Mouse (Mus musculus): ENCODE measurements at regions not wholly inside any gene's neighbourhood (a gene's known extent, or its start where the extent isn't known, plus 50 kb on each side); places are given as distances from the start of the nearest gene placed in this dataset.

DNA sequence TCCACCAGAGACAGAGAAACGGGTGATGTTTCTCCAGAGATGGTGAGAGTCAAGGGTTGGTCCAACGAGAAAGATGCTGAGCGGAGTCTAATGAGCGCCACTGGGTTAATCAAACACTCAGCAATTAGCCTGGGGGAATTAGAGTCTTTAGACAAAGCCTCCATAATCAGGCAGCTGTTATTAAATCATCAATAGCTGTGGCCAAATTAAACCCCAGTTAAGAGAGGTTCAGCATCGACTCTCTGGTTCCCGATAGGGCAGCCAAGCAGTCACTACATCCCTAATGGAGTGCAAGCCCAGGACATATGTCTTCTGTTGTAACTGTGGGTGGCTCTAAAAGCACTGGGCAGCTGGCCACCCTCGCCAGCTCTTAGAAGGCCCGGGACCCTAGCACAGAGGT lies 216.9 kb downstream of the Cryba4 start:
- DNase-seq: no peak

DNA sequence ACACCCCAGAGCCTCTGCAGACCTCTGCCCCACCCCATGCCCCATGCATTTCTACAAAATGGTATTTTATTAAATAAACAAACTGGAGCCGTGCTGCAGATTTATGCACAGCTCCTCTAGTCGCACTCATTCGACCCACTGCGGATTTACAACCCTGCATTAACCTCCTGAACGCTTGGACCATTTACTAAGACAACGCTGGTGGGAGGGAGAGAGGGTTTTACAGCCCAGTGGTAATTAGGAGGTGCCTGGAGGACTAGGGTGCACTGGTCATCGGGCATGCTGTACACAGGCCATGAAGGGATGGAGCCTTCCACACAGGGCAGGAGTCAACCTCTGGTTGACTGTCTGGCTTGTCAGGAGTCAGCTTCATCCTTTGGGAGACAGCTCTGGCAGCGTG lies 215.2 kb downstream of the Cryba4 start:
- no peak for DNase-seq

DNA sequence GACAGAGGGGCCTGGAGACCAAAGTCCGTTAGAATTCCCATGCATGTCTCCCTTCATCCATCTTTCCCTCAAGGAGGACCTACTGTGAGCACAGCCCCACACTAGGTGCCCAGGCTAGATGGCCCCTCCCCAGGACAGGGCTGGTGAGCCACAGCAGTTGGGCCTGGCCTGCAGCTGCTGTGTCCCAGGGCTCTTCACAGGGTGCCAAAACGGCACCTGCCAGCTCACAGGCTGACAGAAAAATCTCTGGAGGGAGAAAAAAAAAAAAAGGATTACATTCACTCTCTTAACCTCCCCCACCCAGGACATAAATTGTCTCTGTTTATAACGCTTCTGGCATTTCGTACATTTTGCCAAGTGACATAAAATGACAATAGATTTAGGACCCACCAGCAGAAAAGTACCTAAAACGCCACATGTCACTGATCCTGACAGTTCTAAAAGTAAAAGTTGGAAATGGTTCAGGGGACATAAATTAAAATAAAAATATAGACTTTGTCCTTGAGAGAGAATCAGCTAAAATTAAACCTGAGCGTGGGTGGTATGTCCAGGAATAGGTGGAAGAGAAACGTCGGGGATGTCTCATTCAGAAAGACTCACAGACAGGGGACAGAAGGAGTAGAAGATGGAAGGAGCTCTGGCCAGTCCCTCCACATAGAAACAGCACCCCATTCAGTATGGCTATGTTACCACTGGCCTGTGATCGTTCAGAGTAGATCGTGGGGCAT lies 212.5 kb downstream of the Cryba4 start:
- no peak for DNase-seq

DNA sequence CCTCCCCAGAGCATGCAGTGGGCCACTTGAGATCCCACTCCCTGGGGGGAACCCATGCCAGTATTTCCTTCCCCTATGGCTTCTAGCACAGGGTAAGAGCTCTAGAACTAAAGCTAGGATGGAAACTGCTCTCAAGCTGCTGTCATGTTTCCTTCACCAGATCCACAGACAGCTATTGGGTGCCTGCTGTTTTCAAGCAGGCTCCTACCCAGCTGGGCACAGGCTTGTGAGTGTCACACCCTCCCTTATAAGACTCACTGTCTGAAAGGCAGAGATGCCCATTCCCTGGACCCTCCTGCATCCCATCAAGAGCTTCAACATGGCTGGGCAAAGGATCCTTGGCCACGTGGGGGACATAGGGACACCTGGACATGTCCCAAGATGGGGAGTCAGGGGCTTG lies 211.6 kb downstream of the Cryba4 start:
- no peak for DNase-seq

DNA sequence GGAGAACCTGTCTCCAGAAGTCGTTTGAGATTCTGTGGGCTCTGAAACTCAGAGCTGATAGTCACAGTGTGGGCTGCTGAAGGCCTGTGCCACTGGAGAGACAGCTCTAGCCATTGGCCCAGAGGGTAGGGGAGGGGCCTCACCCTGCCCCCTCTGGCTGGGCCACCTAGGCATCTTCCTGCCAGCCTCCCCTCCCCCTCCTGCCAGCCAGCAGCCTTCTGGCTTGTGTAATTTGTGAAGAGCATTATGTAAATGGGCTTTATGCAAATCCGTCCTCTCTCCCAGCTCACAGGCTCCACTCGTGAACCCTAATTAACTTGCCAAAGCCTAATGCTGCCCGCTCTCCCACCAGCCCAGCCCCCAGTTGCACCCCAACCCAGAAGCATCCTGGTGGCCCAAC lies 211.0 kb downstream of the Cryba4 start:
- DNase-seq: peak; percentile 33

DNA sequence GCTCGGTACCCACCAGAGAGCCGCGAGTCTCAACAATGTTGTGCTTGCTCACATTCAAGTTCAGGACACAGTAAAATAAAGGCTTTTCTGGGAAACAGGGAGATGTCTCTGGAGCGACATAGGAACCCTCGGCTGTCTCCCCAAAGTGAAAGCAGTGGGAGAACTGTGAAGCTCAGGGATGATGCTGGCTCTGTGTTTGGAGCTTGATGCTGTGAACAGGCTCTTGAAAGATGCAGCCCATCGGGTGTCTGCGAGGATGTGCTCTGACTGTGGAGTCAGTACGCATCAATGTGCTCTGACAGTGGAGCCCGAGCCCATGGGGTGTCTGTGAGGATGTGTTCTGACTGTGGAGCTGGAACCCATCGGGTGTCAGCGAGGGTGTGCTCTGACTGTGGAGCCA lies 210.1 kb downstream of the Cryba4 start:
- DNase-seq: no peak

DNA sequence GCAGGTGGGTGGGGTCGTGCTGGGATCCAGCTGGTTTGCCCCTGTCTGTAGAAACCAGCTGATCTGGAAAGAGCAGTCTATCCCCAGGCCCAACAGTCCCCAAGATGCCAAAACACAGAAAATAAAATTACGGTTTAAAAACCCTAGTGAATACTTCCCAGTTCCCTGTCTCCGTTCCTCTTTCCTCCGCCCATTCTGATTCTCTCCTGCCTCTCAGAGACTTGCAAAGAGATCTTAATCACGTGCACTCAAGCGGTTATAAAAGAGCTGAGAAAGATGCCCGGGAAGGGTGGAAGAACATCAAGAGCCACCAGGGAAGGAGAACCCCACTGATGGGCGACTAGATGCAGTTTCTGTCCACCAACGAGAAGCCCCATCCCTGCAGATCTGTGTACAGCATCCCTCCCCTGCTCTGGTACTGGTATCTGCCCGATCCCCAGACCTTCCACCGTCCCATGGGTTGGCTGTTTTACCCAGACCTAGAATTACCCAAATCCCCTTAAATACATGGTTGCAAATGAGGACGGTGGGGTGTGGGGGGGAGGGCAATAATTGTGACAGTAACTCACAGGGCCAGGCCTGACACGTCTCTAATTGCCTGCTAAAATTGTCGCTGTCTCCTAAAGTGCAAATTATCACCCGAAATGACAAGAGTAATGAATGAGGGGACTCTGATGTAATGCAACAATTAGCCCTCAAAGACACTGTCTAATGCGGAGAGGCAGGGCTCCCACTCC lies 202.1 kb downstream of the Cryba4 start:
- DNase-seq: peak; percentile 23

DNA sequence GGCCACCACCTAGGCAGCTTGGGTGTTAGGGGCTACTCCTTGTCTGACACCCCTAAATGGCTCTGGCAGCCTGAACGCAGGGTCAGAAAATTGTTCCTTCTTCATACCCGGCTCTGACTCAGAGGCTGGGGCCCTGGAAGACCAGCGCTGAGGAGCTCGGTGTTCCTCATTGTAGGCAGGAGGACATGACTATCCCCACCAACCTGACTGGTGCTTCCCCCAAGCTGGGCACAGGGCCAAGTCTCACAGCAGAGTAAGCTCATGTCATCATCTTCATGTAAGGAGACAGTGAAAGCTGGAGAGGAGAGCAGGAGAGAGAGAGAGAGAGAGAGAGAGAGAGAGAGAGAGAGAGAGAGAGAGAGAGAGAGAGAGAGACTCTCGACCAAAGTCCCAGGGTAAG lies 201.4 kb downstream of the Cryba4 start:
- no peak for DNase-seq

DNA sequence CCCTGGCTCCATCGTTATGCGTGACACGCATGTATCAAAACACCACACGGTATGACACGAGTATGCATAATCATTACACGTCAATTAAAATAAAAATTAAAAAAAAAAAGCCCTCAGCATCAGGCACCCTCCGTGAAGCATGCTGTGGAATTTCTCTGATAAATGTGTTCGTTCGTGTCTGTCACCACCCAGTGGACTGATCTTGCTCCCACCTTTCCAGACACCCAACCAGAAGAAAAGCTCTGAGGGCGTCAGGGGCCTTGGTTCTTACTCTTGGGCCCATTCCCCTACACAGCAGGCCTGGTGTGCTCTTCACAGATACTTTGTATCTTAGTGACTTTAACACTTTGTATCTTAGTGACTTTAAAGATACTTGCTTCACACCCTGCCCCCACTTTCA lies 200.5 kb downstream of the Cryba4 start:
- no peak for DNase-seq

DNA sequence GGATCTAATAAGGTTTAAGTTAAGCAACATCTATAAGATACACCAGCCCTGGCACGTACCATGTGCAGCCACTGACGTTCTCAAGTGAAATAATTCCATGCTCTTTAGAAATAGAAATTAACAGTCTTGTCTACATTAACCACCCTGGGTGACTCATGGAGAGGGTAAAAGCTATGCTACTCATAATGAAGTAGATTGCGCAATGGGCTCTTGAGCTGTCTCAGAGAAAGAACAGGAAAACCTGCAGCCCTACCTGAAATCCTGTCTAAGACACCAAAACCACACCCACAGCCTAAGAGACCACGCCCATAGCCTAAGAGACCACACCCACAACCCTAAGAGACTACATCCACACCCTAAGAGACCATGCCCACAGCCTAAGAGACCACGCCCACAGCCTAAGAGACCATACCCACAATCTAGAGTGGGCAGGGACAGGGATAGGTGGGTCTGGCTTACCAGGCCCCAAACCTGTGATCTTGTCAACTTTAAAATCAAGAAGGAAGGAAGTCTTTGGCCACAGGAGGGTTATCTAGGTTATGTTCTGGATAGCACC lies 198.6 kb downstream of the Cryba4 start:
- DNase-seq: no peak

DNA sequence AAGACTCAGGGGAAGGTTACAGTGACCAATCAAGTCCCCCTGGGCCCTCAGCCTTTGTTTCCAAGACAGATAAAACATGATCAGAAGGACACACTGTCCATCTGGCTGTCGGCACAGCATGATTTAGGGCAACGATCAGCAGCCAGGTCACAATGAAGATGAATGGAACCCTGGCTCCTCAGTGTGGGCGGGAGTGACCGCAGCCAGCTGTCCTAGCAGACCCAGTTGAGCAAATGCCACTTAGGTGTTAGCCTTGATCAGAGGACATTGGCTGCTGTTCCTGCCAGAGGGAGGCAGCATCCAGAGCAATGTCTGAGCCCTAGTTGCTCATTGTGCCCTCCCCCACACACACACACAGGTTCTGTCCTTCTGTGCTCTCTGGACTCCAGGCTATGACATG lies 197.3 kb downstream of the Cryba4 start:
- DNase-seq: no peak

DNA sequence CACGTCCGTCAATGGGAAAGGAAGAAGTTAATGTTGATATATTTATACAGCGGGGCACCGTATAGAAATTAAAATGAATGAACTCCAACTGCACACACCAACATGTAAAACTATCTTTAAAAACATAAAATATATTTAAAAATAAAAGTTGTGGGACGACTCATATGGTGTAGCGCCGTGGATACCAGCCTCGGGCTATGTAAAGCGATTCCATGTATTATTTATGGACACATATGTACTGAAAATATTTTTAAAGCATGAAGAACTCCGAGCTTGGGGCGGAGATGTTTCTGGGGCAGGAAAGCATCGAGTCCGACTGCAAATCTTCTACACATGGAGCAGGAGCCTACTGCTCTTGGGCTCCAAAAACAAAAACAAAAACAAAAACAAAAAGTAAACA lies 182.4 kb downstream of the Cryba4 start:
- no peak for DNase-seq

DNA sequence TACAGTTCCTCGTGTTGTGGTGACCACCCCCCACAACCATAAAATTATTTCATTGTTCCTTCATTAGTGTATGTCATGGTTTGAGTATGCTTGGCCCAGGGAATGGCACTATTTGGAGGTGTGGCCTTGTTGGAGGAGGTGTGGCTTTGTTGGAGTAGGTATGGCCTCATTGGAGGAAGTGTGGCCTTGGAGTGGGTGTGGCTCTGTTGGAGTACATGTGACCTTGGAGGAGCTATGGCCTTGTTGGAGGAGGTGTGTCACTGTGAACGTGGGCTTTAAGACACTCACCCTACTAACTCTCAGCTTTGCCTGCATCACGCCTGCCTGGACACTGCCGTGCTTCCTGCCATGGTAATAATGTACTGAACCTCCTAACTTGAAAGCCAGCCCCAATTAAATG lies 179.9 kb downstream of the Cryba4 start:
- no peak for DNase-seq

DNA sequence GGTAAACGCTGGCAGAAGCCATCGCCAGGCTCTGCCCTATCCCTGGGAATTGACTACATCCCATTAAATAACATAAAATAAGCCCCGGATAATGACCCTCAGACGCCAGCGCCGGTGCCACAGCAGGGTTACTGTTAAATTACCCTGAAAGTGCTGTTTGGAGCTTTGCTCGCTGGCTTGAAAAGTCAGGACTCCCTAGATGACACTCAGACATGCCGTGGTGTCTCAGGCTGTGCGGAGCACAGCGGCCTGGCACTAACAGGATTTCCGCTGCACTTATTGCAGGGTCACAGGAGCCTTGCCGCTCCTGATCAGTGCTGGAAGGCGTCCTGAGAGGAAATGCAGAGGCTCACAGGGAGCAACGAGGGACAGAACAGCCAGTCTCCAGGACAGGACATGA lies 175.2 kb downstream of the Cryba4 start:
- DNase-seq: no peak

DNA sequence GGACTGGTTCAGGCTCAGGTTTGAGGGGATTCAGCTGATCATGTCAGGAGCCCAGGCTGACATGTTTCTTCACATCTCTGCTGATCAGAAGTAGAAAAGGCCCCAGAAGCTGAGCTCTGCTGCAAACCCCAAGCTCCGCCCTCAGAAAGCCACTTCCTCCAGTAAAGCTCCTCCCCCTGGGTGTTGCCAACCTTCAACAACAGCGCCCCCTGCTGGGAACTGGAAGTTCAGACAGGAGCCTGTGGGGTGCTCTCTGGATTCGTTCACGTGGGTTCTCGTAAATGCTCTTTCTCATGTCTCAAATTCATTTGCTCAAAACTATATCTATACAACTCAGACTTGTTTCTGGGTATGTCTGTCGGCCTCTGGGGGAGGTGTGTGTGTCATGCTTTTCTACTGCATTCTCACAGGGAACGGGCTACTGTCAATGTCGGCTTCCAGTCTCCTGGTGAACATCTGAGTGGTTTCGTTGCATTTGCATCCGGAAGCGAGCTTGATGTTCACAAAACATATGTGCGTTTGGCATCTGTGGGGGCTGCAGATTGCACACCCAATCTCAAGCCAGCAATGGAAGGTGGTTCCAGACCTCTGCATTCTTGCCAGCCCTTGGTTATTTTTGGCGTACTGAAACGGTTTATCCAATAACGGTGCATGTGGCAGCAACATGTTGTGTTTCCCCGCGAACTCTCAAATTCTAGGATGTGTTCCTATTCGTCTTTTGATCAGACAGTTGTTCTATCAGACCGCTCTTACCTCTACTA lies 174.3 kb downstream of the Cryba4 start:
- peak; percentile 45 for DNase-seq

DNA sequence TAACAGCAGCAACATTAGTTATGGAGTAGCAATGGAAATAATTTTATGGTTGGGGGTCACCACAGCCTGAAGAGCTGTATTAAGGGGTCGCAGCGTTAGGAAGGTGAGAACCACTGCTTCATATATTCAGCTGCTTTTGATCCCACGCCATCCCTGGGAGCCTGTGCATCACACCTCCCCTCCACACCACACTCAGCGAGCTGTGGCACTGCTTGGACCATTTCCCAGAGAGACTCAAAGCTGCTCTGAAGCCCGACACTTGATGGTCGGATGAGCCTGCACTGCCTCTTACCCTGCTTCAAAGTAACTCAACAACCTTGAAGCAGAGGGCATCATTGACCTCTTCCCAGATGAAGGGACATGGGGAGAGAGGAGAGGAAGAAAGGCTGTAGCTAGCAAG lies 171.3 kb downstream of the Cryba4 start:
- DNase-seq: no peak

DNA sequence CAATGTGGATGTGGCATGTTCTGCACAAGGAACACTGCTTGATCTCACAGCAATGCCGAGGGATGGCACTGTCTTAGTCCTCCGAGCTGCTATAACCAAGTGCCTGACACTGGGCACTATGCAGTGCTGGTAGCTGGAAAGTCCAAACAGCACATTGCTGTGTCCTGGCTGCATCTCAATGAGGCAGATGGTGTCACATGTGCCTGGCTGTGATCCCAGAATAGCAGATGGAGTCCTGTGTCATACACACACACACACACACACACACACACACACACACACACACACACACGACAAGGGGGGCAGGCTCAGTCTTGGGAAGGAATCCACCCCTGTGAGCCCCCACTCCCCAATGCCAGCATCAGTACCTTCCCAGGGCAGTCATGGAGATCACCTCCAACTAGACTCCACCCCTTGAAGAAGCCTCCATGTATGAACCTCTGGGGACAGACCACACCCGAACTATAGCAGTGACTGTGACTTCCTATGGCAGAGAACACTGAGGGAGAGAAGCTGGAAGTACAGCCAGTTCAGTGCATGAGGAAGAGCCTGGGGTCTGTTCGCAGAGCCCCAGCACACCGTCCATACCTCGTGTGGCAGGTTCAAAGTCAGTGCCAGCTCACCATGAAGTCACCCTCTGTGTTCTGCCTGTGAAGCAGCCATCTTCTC lies 160.3 kb downstream of the Cryba4 start:
- DNase-seq: peak; percentile 27

DNA sequence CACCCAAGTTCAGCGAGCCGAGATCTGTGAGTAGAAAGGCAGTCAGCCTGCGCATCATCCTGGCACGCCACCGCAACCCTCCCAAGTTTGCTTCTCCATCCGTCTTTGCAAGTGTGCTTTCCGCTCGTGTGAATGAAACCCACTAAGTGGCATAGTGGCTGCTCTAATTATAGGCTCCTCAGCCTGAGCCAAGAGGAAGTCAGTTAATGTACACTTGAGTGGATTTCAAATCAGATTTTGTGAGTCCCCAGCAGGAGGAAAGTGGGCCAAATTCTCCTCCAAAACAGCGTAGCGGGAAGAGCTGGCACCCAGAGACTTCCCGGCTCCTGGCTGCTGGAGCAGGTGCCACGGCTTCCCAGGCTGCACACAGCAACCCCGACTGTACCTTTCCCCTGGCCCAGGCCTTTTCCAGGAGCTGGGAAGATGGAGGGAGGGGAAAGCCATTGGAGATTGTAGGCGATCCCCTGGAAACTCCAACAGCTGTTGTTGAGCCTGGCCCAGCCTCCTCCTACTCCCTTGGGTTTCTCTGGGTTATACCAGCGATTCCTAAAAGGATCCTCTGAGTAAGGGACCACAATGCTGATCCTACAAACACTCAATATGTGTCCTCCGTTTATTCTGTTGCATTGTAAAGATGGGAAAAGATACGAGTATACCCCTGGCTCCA lies 158.3 kb downstream of the Cryba4 start:
- peak; percentile 67 for DNase-seq

DNA sequence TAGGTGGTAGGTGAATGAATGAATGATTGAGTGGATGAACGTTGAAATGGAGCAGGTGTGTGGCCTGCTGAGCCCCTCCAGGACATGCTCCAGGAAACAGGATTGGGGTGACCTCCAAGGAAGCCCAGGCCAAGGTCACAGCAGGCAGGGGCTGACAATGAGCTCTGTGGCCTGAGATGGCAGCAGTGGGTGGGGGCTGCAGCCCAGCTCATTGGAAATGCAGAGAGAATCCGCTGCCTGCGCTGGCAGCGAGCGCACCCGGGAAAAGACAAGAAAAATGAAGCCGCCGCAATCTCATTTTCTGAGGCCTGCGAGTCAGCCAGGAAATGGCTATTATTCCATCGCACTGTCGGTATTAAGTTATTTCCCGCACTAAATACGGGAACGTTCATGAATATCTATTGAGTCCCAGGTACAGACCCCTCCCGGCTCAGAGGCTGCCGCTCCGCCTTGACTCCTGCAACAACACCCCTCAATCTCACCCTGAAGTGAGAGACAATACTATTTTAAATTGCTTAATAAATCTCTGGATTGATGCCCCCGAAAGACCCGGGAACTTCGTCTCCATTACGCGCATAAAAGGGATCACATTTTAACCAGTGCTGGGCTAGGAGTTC lies 153.7 kb downstream of the Cryba4 start:
- DNase-seq: no peak

DNA sequence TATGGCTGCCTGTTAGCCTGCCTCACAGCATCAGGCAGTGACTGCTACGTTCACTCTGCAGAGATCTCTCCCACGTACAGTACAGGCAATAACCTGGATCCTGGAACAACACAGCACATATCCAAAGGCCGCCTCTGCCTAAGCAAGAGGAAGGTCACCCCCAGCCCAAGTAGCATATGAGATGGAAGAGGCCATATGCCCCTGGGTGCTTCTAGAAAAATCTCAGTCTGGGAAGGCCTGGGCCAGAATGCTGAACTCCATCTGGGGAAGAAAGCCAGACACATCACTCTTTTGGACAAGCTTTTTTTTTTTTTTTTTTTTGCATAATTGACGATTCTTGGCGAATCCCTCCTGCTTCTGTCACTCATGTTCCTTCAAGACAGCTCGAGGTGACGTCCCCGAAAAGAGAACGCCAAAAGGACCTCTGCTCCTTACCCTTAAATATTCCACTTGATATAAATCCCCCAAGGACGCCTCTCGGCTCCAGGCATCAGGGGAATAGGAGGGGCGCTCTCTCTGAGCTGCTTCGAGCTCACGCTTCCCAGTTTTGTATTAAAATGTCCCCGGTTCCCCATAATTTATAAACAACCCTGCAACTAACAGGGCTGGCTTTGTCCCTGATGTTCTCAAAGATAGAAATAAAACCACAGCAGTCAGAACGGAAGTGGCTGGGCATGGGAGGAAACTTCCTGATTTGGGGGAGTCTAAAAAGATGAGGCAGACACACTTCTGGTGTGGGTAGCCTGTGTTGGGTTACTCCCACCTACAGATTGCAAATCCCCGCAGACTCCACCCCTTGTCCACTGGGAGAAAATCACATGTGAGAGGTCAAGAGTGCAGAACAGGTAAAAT lies 150.4 kb downstream of the Cryba4 start:
- DNase-seq: no peak
